Mouse (Mus musculus): ENCODE measurements around the gene P2rx3.

- TF ChIP-seq EP300 (IDR thresholded peaks at IDR 0.05; ENCODE audit: insufficient read depth, low read depth, low read length), result no peak
- TF ChIP-seq CTCF (IDR thresholded peaks at IDR 0.05; ENCODE audit: low read depth, low read length), result no peak
- TF ChIP-seq POLR2A (IDR thresholded peaks at IDR 0.05; ENCODE audit: insufficient read depth, low read length), result no peak
Observed at GRCm38 (mm10) chr2:84961901-84962300, 75.4 kb downstream of the P2rx3 start.

All from ES-Bruce4 (cell line).